Mouse (Mus musculus): ENCODE measurements around the gene Col5a3. TPM values are rescaled to one million over a fixed set of nuclear protein-coding genes. Genes with fewer than 3 reads are reported as not detected.

Gene Col5a3
- polyA plus RNA-seq, 1 experiment from 2014 or later: 1.0 TPM

Other genes with a start within 250 kb of the Col5a3 start
- 16.5 and 21.6 TPM in 2 replicates for gene Zfp846, start 233.8 kb downstream of the Col5a3 start, polyA plus RNA-seq (2014; fragmentation: Nextera tagmentation; extraction: Ambion mirVana)
- 346 and 349 TPM in 2 replicates for gene Ubl5, start 172.2 kb downstream of the Col5a3 start, polyA plus RNA-seq (2014; fragmentation: Nextera tagmentation; extraction: Ambion mirVana)
- gene Fbxl12, start 170.3 kb downstream of the Col5a3 start, polyA plus RNA-seq (2014; fragmentation: Nextera tagmentation; extraction: Ambion mirVana): 11.6 and 12.1 TPM in 2 replicates
- gene Pin1, start 163.0 kb downstream of the Col5a3 start, polyA plus RNA-seq (2014; fragmentation: Nextera tagmentation; extraction: Ambion mirVana): 55.1 and 55.3 TPM in 2 replicates
- 7.5 and 9.4 TPM in 2 replicates for gene Olfm2, start 68.7 kb downstream of the Col5a3 start, polyA plus RNA-seq (2014; fragmentation: Nextera tagmentation; extraction: Ambion mirVana)
- not detected in 2 replicates for gene Rdh8, start 3.4 kb upstream of the Col5a3 start, polyA plus RNA-seq (2014; fragmentation: Nextera tagmentation; extraction: Ambion mirVana)
- gene A230050P20Rik, start 53.6 kb upstream of the Col5a3 start, polyA plus RNA-seq (2014; fragmentation: Nextera tagmentation; extraction: Ambion mirVana): 11.1 and 14.1 TPM in 2 replicates
- gene Angptl6, start 64.7 kb upstream of the Col5a3 start, polyA plus RNA-seq (2014; fragmentation: Nextera tagmentation; extraction: Ambion mirVana): 8.1 and 10.0 TPM in 2 replicates
- gene Ppan, start 73.1 kb upstream of the Col5a3 start, polyA plus RNA-seq (2014; fragmentation: Nextera tagmentation; extraction: Ambion mirVana): 101 and 106 TPM in 2 replicates
- 314 and 315 TPM in 2 replicates for gene Eif3g, start 83.6 kb upstream of the Col5a3 start, polyA plus RNA-seq (2014; fragmentation: Nextera tagmentation; extraction: Ambion mirVana)
- gene Dnmt1, start 144.8 kb upstream of the Col5a3 start, polyA plus RNA-seq (2014; fragmentation: Nextera tagmentation; extraction: Ambion mirVana): 65.4 and 69.9 TPM in 2 replicates
- gene S1pr2, start 161.7 kb upstream of the Col5a3 start, polyA plus RNA-seq (2014; fragmentation: Nextera tagmentation; extraction: Ambion mirVana): 31.9 and 35.5 TPM in 2 replicates
- gene Mrpl4, start 187.7 kb upstream of the Col5a3 start, polyA plus RNA-seq (2014; fragmentation: Nextera tagmentation; extraction: Ambion mirVana): 151 and 155 TPM in 2 replicates
- gene Icam1, start 200.9 kb upstream of the Col5a3 start, polyA plus RNA-seq (2014; fragmentation: Nextera tagmentation; extraction: Ambion mirVana): 11.4 and 11.8 TPM in 2 replicates
- gene Icam4, start 214.3 kb upstream of the Col5a3 start, polyA plus RNA-seq (2014; fragmentation: Nextera tagmentation; extraction: Ambion mirVana): 0.96 TPM in 1 of 2 replicates, not detected in the other
- 0.12 TPM in 2 replicates for gene Icam5, start 217.0 kb upstream of the Col5a3 start, polyA plus RNA-seq (2014; fragmentation: Nextera tagmentation; extraction: Ambion mirVana)

Data from intestine, embryonic 14.5 days (tissue).